Mouse (Mus musculus) brain, embryonic 14.5 days (tissue): Measurements from ENCODE around the gene Nprl2.

Experiments
- CTCF ChIP-seq: fragments of 200-500 bp; IDR thresholded peaks from 2 replicates; pipeline ENCODE4 v1.5.1; 2012; ENCODE audit warnings: inconsistent platforms, mild to moderate bottlenecking, moderate library complexity, borderline replicate concordance; ENCODE audit not compliant: insufficient read depth, insufficient read length; ENCODE audit errors: extremely low read depth
- POLR2A ChIP-seq: fragments of 200-500 bp; IDR thresholded peaks from 2 replicates; pipeline ENCODE4 v1.6.1; 2012; ENCODE audit warnings: mild to moderate bottlenecking, inconsistent platforms, borderline replicate concordance; ENCODE audit not compliant: poor library complexity, insufficient read depth, insufficient read length, severe bottlenecking; ENCODE audit errors: extremely low read depth

- TF ChIP-seq CTCF = no peak
- no peak for TF ChIP-seq POLR2A
Measured at GRCm38 (mm10) chr9:107511436-107511835, 30.6 kb upstream of the Nprl2 start.
